Mouse (Mus musculus) forebrain, embryonic 16.5 days (tissue): ENCODE data around the gene Hist1h2ad. TPM values are rescaled to one million over a fixed set of nuclear protein-coding genes. Genes with fewer than 3 reads are reported as not detected.
"Not testable (repeated sequence)": the region's sequence is repeated elsewhere in the genome, so short reads cannot be mapped to it uniquely, and the experiment has no call there.

Experiments
- ATAC-seq: fragments of 200-750 bp; cut with Nextera tagmentation; 2 replicates; pipeline ENCODE4 v1.8.0; 2017; ENCODE audit warnings: mild to moderate bottlenecking, moderate library complexity
- H3K27ac ChIP-seq: fragments of 300-500 bp; sonication (generic); 2 replicates; pipeline ENCODE4 v1.5.1; 2014; ENCODE audit warnings: low read length, control low read depth
- H3K27me3 ChIP-seq: fragments of 300-500 bp; sonication (generic); replicated peaks from 2 replicates; pipeline ENCODE4 v1.6.1; 2014; ENCODE audit warnings: low read length; ENCODE audit not compliant: control insufficient read depth, insufficient read depth
- H3K36me3 ChIP-seq: fragments of 300-500 bp; sonication (generic); 2 replicates; pipeline ENCODE4 v1.6.1; 2014; ENCODE audit not compliant: control insufficient read depth, insufficient read depth
- H3K4me1 ChIP-seq: fragments of 300-500 bp; sonication (generic); replicated peaks from 2 replicates; pipeline ENCODE4 v1.6.1; 2014; ENCODE audit warnings: low read length; ENCODE audit not compliant: control insufficient read depth, insufficient read depth
- H3K4me2 ChIP-seq: fragments of 300-500 bp; sonication (generic); 2 replicates; pipeline ENCODE4 v1.6.1; 2014; ENCODE audit warnings: mild to moderate bottlenecking, low read length, control low read depth
- H3K4me3 ChIP-seq: fragments of 300-500 bp; sonication (generic); replicated peaks from 2 replicates; pipeline ENCODE4 v1.5.1; 2014; ENCODE audit warnings: mild to moderate bottlenecking, low read length, control low read depth
- H3K9ac ChIP-seq: fragments of 300-500 bp; sonication (generic); replicated peaks from 2 replicates; pipeline ENCODE4 v1.6.1; 2014; ENCODE audit warnings: low read depth, low read length, control low read depth
- H3K9me3 ChIP-seq: fragments of 300-500 bp; sonication (generic); 2 replicates; pipeline ENCODE4 v1.6.1; 2016; ENCODE audit warnings: low read length; ENCODE audit not compliant: control insufficient read depth
- WGBS: fragments of 180-500 bp; shearing (Covaris S2); extraction: QIAGEN DNeasy Blood & Tissue Kit; methylation state at CpG from one replicate; pipeline ENCODE4 v1.1.7; 2014; 5-methylcytosine and 5-hydroxymethylcytosine counted together
- polyA plus RNA-seq: library from polyadenylated mRNA; unstranded; fragments of >200 nt; fragmentation: Nextera tagmentation; extraction: Ambion mirVana; gene quantifications from 2 replicates; pipeline ENCODE4 v1.2.1, GENCODE M21; 2015

Gene Hist1h2ad
- polyA plus RNA-seq, 1 experiment from 2014 or later, result 1.2 TPM

- H3K36me3 ChIP-seq, H3K27me3 ChIP-seq, H3K9me3 ChIP-seq: not testable (repeated sequence)
- under 1% methylated on average over 47 of the region's 47 CpGs for WGBS
- H3K4me2 ChIP-seq, result peak within 1 kb of the TSS; percentile 62
- H3K27ac ChIP-seq, result peak within 1 kb of the TSS; percentile 81
- peak within 1 kb of the TSS; percentile 44 for H3K4me3 ChIP-seq
- ATAC-seq, result peak; percentile 84
- H3K4me1 ChIP-seq, result peaks cover 15% of the 10 kb centered on the region
- H3K9ac ChIP-seq, result peak within 1 kb of the TSS; percentile 58
Measured at GRCm38 (mm10) chr13:23551146-23551834, 22.9 kb upstream of the Hist1h2ad start, which contains the start of gene Hist1h4f. TSS of gene Hist1h4f (minus strand) at chr13:23551648.

- no peaks in the 10 kb centered on the region for H3K27me3 ChIP-seq
- WGBS, result 42% methylated on average over 8 of the region's 8 CpGs
- H3K36me3 ChIP-seq, result no peaks in the 10 kb centered on the region
- H3K9me3 ChIP-seq, result no peaks in the 10 kb centered on the region
- peak overlapping the region; percentile 81 for H3K27ac ChIP-seq
- peaks cover 16% of the 10 kb centered on the region for H3K4me1 ChIP-seq
- H3K9ac ChIP-seq, result no peak overlapping the region
- no peak for ATAC-seq
- peak overlapping the region; percentile 62 for H3K4me2 ChIP-seq
- H3K4me3 ChIP-seq, result peak overlapping the region; percentile 44
Measured at GRCm38 (mm10) chr13:23551931-23552914, 22.0 kb upstream of the Hist1h2ad start.

GRCm38 (mm10) chr13:23552962-23553361, 21.2 kb upstream of the Hist1h2ad start, which contains the start of gene Hist1h1d:
TSS of gene Hist1h1d (plus strand) at chr13:23553262.
- Histone ChIP-seq H3K36me3 (no peaks in the 10 kb centered on the region), H3K9ac (no peak within 1 kb of the TSS), H3K4me2 (peak within 1 kb of the TSS; percentile 62), H3K27me3 (no peaks in the 10 kb centered on the region), H3K27ac (peak within 1 kb of the TSS; percentile 80), H3K4me1 (peaks cover 16% of the 10 kb centered on the region), H3K9me3 (no peaks in the 10 kb centered on the region), H3K4me3 (no peak within 1 kb of the TSS)
- ATAC-seq, result no peak

- H3K9me3 ChIP-seq, result no peaks in the 10 kb centered on the region
- peaks cover 16% of the 10 kb centered on the region for H3K4me1 ChIP-seq
- no peaks in the 10 kb centered on the region for H3K36me3 ChIP-seq
- H3K4me2 ChIP-seq, result peak overlapping the region; percentile 99
- peak overlapping the region; percentile 80 for H3K27ac ChIP-seq
- peak overlapping the region; percentile 58 for H3K4me3 ChIP-seq
- ATAC-seq, result no peak
- H3K9ac ChIP-seq, result peak overlapping the region; percentile 45
- WGBS, result 17% methylated on average over 9 of the region's 9 CpGs
- no peaks in the 10 kb centered on the region for H3K27me3 ChIP-seq
Measured at GRCm38 (mm10) chr13:23554393-23554792, 19.8 kb upstream of the Hist1h2ad start.

- H3K27ac ChIP-seq, result peak overlapping the region; percentile 80
- H3K36me3 ChIP-seq, result no peaks in the 10 kb centered on the region
- H3K4me2 ChIP-seq, result peak overlapping the region; percentile 99
- H3K9me3 ChIP-seq, result no peaks in the 10 kb centered on the region
- WGBS, result under 1% methylated on average over 54 of the region's 54 CpGs
- peaks cover 16% of the 10 kb centered on the region for H3K4me1 ChIP-seq
- no peaks in the 10 kb centered on the region for H3K27me3 ChIP-seq
- H3K4me3 ChIP-seq, result peak overlapping the region; percentile 58
- peak overlapping the region; percentile 68 for H3K9ac ChIP-seq
- ATAC-seq, result peak; percentile 84
Measured at GRCm38 (mm10) chr13:23554925-23555838, 19.0 kb upstream of the Hist1h2ad start.

GRCm38 (mm10) chr13:23555839-23556416, 18.3 kb upstream of the Hist1h2ad start:
- peak; percentile 83 for ATAC-seq
- Histone ChIP-seq H3K27me3 (no peaks in the 10 kb centered on the region), H3K4me3 (peak overlapping the region; percentile 58), H3K4me1 (peaks cover 15% of the 10 kb centered on the region), H3K4me2 (peak overlapping the region; percentile 99), H3K36me3 (no peaks in the 10 kb centered on the region), H3K27ac (peak overlapping the region; percentile 80), H3K9me3 (no peaks in the 10 kb centered on the region), H3K9ac (peak overlapping the region; percentile 68)
- under 1% methylated on average over 18 of the region's 18 CpGs for WGBS

GRCm38 (mm10) chr13:23556906-23557305, 17.3 kb upstream of the Hist1h2ad start:
- Histone ChIP-seq H3K9me3 (no peaks in the 10 kb centered on the region), H3K36me3 (no peaks in the 10 kb centered on the region), H3K4me3 (no peak overlapping the region), H3K27me3 (no peaks in the 10 kb centered on the region), H3K4me2 (no peak overlapping the region), H3K9ac (no peak overlapping the region), H3K27ac (no peak overlapping the region), H3K4me1 (peaks cover 14% of the 10 kb centered on the region)
- ATAC-seq, result no peak
- 60% methylated on average over 3 of the region's 3 CpGs for WGBS

- H3K4me3 ChIP-seq, H3K4me1 ChIP-seq, ATAC-seq, H3K27ac ChIP-seq, H3K9me3 ChIP-seq, H3K9ac ChIP-seq, H3K27me3 ChIP-seq, H3K36me3 ChIP-seq, H3K4me2 ChIP-seq: not testable (repeated sequence)
- WGBS, result 25% methylated on average over 2 of the region's 2 CpGs
Measured at GRCm38 (mm10) chr13:23560699-23561098, 13.5 kb upstream of the Hist1h2ad start.
